Mouse (Mus musculus): Measurements from ENCODE around the gene Stard5.

Stard5 gene

GRCm38 (mm10) chr7:83633856-83634255 is 2.1 kb downstream of the Stard5 start:
- DNase-seq (ENCODE audit: low spot score in 2 of 2): no peak

GRCm38 (mm10) chr7:83635726-83636125 is 4.0 kb downstream of the Stard5 start:
- DNase-seq (ENCODE audit: low spot score in 2 of 2): no peak

- DNase-seq (ENCODE audit: low spot score in 2 of 2): no peak
These were observed 4.7 kb downstream of the Stard5 start for GRCm38 (mm10) chr7:83636425-83636824.

- no peak for DNase-seq (ENCODE audit: low spot score in 2 of 2)
These were observed 6.2 kb downstream of the Stard5 start for GRCm38 (mm10) chr7:83637781-83638583.

GRCm38 (mm10) chr7:83639084-83639483 is 7.3 kb downstream of the Stard5 start:
- DNase-seq (ENCODE audit: low spot score in 2 of 2): no peak

GRCm38 (mm10) chr7:83640581-83640980 is 8.8 kb downstream of the Stard5 start:
- DNase-seq (ENCODE audit: low spot score in 2 of 2): no peak

GRCm38 (mm10) chr7:83641163-83641562 is 9.4 kb downstream of the Stard5 start:
- DNase-seq (ENCODE audit: low spot score in 2 of 2): no peak

- DNase-seq (ENCODE audit: low spot score in 2 of 2): no peak
These were observed 11.8 kb downstream of the Stard5 start for GRCm38 (mm10) chr7:83643581-83643980.

- no peak for DNase-seq (ENCODE audit: low spot score in 2 of 2)
These were observed 13.0 kb downstream of the Stard5 start for GRCm38 (mm10) chr7:83644761-83645160.

- DNase-seq (ENCODE audit: low spot score in 2 of 2): no peak
These were observed 13.7 kb downstream of the Stard5 start for GRCm38 (mm10) chr7:83645476-83645875.

- DNase-seq (ENCODE audit: low spot score in 2 of 2): no peak
These were observed 17.0 kb downstream of the Stard5 start for GRCm38 (mm10) chr7:83648807-83649206.

GRCm38 (mm10) chr7:83650638-83651037 is 18.9 kb downstream of the Stard5 start:
- no peak for DNase-seq (ENCODE audit: low spot score in 2 of 2)

- DNase-seq (ENCODE audit: low spot score in 2 of 2): no peak
These were observed 20.7 kb downstream of the Stard5 start for GRCm38 (mm10) chr7:83652498-83652897.

- no peak for DNase-seq (ENCODE audit: low spot score in 2 of 2)
These were observed 21.9 kb downstream of the Stard5 start for GRCm38 (mm10) chr7:83653605-83654051.

GRCm38 (mm10) chr7:83654196-83654595 is 22.4 kb downstream of the Stard5 start:
- DNase-seq (ENCODE audit: low spot score in 2 of 2): no peak

GRCm38 (mm10) chr7:83654938-83655630 is 23.3 kb downstream of the Stard5 start:
- peak; percentile 83 to 84 for DNase-seq (ENCODE audit: low spot score in 2 of 2)

- DNase-seq (ENCODE audit: low spot score in 2 of 2): no peak
These were observed 27.0 kb downstream of the Stard5 start for GRCm38 (mm10) chr7:83658716-83659115.

GRCm38 (mm10) chr7:83659159-83660065 is 27.7 kb downstream of the Stard5 start:
- peak; percentile 56 to 69 for DNase-seq (ENCODE audit: low spot score in 2 of 2)

- DNase-seq (ENCODE audit: low spot score in 2 of 2): peak; percentile 66 to 76
These were observed 28.5 kb downstream of the Stard5 start for GRCm38 (mm10) chr7:83660273-83660691.

- peak; percentile 66 to 73 for DNase-seq (ENCODE audit: low spot score in 2 of 2)
These were observed 29.3 kb downstream of the Stard5 start for GRCm38 (mm10) chr7:83661031-83661430.

- no peak for DNase-seq (ENCODE audit: low spot score in 2 of 2)
These were observed 30.0 kb downstream of the Stard5 start for GRCm38 (mm10) chr7:83661763-83662162.
